Mouse (Mus musculus) layer of hippocampus, adult 9-10 months (tissue): ENCODE measurements at regions not wholly inside any gene's neighbourhood (a gene's known extent, or its start where the extent isn't known, plus 50 kb on each side); places are given as distances from the start of the nearest gene placed in this dataset.
"Not testable (repeated sequence)": the region's sequence is repeated elsewhere in the genome, so short reads cannot be mapped to it uniquely, and the experiment has no call there.

ENCODE experiments used
- DNase-seq: peaks from one replicate; pipeline ENCODE4 v3.0.0; 2022; ENCODE audit warnings: low spot score

- DNase-seq, result not testable (repeated sequence)
Measured at GRCm38 (mm10) chr6:22789731-22790130, 85.6 kb upstream of the Ptprz1 start.

DNA sequence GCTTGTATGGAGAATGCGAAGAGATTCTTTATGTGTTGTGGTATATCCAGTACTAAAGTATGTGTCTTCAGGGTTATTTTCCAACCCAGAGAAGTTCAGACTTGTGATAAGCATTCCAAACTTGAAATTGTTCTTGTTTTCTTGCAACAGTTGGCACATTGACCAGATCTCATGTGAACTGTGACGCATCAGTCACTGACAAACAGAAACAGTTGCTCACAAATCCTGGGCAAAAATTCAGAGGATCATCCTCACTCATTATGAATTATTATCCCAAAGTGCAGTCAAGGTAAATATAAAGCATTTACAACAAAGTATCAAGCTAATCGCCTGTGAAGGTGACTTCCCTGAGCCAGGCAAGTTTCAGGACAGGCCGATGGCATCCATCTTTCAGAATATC is 83.5 kb upstream of the Ptprz1 start:
- no peak for DNase-seq

- no peak for DNase-seq
Measured at GRCm38 (mm10) chr6:22792601-22793000, 82.7 kb upstream of the Ptprz1 start.

GRCm38 (mm10) chr6:22794071-22794721 is 81.1 kb upstream of the Ptprz1 start:
- peak; percentile 37 for DNase-seq

DNA sequence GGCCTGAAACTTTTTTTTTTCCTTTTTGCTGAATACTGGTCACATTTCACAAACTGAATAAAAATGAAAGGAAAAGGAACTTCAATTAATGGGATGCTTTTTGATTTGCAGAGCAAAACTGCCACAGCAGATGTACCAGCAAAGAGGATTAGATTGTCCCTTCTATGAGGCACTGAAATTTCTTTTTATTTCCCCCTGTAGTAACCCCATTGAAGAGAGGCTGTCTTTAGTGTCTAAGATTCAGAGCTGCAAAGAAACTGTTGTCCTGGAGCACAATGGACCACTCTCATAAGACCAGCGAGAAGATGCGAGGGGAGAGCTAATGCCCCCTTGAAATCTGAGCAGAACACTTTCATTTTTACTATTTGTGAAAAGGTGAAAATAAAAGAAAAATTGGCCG is 80.5 kb upstream of the Ptprz1 start:
- no peak for DNase-seq

GRCm38 (mm10) chr6:22795291-22795860 is 79.9 kb upstream of the Ptprz1 start:
- DNase-seq, result no peak

DNA sequence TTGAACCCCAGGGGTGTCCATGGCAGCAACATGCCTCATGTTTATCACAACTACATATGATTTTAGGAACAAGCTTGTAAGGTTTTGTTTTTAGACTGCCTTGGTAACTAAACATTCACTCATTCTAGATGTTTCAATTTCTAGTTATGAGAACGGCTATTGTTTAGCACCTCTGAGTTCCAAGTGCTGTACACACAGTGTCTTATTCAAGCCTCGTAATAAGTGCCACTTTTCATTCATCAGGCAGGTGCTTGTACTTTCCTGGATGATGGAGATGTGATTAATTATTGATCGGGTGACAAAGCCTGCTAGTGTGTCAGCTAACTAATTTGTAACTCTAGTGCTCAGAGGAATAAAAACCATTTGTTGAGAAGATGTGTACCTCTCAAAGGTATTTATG is 73.4 kb upstream of the Ptprz1 start:
- DNase-seq, result no peak

DNA sequence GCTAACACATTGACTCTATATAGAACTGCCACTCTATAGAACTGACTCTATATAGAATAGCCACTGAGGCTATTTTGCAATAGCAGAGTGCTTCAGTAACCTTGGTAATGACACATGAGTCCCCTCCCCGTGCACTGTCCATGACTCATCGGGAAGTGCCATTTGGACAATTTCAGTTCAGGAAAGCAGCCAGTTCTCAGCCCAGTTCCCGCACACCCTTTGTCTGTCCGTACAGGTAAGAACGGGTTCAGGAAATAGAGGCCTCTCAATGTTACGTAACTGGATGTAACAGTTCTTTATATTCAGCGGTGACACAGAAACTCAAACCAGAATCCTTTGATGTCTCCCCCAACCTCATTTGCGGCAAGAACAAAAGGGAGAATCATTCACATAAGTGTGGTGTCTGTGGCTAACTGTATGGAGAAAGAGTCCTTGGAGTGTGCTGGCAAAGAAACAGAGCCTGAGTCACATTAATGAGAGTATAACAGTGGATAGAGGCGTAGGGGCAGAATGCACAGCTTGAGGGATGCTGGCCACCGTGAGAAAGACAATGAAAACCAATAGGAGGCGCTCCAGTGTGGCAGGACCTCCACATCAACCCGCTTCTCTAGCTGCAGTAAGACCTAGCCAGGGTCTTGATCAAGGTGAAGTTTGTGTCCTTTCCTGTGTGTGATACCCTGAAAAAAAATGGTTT is 72.8 kb upstream of the Ptprz1 start:
- DNase-seq, result no peak

DNA sequence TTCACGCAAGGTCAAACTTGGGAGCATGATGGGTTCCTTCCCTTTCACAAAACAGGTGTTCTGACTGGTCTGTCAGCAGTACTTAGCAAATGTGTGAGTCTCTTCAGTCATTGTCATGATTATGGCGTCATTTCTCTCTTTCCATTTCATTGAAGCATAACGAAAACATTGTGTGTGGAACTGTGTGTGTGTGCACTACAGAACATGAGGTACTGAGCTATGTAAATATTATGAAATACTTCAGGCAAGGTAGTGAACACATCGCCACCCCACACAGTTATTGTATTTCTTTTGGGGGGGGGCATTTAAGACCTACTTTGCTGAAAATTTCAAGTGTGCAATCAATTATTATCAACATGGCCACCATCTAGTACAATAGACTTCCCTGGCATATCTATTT is 71.4 kb upstream of the Ptprz1 start:
- DNase-seq, result no peak

DNA sequence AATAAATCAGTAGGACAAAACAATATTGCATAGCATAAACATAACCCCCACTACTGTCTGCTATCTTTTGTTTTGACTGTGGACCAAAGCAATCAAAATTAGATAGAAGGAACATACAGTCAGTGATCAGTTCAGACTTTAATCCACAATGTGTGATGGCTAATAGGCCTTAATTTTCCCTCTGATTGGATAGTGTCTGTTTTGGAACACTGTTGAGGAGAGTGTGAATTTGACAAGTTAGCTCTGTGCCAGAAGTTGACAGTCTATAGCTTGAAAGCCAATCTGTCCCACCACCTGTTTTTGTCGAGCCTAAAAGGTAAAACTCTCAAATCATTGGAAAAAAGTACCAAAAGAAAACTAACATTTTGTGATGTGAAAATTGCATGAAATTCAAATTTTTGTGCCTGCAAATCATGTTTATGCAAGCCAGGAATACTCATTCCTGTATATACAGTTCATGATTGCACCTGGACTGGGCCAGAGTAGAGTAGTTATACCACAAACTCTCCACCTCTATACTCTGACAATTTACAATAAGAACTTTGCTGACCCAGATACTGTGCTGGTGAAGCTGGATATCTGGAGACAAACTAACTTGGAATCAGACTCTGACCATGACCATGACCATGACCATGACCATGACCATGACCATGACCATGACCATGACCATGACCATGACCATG is 50.1 kb upstream of the Ptprz1 start:
- DNase-seq, result peak; percentile 9
